Mouse (Mus musculus) adrenal gland (tissue): Measurements from ENCODE around the gene Folr2.

ENCODE experiments used
- intact Hi-C: fragments of 180-260 bp; cut with DNase I; formaldehyde crosslinking; loops from one replicate; pipeline ENCODE4 v1.15.1; 2025

Folr2 gene

DNA sequence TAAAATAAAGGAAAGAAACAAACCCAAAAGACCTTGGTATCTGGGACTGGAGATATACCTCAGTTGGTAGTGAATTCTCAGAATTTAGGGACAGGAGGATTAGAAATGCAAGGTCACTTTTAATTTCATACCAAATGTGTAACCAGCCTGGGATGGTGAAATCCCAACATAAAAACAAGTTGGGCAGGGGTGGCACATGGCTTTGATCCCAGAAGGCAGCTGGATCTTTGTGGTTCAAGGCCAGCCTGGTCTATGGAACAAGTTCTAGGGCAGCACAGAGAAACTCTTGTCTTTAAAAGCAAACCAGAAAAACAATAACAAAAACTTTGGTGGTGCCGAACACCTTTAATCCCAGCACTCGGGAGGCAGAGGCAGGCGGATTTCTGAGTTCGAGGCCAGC lies 10.5 kb upstream of the Folr2 start:
- intact Hi-C loops = no loop called here

DNA sequence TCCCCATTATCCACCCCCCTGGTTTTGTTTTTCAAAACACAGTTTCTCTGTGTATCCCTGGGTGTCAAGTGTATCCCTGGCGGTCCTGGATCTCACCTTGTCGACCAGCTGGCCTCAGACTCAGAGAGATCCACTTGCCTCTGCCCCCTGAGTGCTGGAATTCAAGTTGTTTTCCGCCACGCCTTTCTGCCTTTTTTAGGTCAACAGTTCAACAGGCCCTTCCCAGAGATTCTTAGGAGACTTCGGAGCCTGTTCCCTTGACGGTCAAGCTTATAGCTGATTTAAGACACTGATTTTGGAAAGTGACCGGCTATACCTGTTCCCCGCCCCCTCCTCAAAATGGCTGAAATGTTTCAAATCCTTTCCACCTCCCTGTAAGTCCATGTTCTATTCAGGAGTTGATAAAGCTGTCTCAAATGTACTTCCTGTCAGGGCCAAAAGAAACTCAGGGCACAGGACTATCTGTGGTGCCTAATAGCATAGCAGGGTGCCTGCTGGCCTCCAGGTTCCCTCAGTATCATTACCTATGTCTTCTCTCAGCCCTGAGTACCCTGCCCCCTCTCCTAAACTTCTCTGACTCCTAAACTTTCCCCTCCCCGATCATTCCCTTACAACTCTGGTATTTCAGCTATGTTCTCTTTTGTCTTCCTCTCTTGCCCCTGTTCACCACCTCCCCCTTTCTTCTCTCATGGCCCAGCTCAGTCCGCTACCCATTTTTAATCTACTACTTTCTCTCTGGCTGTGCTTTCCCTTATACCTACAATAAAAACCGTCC lies 9.7 kb upstream of the Folr2 start:
- intact Hi-C loops = no loop called here

DNA sequence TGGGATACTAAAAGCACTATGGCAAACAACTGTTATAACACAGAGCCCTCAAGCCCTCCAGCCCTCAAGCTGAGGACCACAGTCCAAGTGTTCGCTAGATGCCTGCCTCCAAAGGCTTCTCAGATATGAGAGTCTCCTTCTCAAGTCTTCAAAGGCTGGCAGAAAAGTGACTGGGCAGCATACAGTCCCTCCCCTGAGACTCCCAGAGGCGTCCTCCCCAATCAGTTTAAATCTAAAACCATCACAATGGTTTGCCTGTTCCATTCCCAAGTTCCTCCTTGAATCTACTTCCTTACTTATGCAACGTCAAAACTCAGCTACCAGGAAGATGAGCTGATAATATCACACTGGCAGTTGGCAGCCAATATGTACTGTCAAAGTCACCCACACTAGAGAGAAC lies 6.4 kb upstream of the Folr2 start, which contains the start of gene Anapc15:
Gene Anapc15 (plus strand): TSS at position 301 of the 400 bp plus-strand sequence.
- intact Hi-C loops = no loop called here

DNA sequence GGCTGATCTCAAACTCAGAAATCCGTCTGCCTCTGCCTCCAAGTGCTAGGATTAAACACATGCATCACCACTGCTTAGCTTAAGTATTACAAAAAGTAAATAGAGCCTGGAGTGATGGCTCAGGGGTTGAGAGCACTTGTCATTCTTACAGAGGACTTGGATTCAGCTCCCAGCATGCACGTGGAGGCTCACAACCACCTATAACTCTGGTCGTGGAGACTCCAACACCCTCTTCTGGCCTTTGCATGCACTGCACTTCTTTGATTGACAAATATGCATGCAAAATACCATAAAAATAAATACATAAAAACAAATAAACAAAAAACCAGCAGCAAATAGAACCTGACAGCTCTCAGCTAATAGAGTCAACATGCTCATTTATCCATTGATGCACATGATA lies 5.3 kb upstream of the Folr2 start:
- intact Hi-C loops = no loop called here

DNA sequence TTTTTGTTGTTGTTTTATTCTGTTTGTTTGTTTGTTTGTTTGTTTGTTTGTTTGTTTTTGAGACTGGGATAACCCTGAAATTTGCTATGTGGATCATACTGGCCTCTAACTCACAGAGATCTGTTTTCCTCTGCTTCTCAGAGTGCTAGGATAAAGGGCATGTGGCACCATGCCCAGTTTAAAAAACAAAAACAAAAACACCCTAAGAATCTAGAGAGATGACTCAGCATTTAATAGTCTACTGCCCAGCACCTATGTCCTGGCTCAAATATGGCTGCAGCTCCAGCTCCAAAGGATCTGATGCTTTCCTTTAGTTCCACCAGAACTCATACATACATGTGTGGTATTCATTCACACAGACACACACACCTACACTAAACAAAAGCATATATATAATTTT lies 4.0 kb upstream of the Folr2 start:
- intact Hi-C loops = no loop called here

DNA sequence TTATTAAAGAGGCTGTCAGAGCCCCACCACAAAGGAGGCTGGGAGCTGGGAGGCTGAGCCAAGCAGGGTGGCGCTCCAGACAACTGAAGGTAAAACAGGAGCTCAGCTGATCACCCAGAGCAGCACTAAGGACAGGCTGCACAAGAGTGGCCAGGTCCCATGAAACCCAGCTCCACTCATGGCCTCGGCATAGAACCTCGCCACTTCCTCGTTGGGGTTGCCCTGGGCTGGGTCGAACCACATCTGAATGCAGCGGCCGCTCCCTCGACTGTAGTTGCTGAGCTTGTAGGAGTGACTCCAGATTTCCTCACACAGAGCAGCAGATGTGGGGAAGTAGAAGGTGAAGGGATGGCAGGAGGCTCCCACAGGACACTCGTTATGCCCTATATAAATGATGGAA lies 1.4 kb upstream of the Folr2 start:
- intact Hi-C loops = no loop called here

DNA sequence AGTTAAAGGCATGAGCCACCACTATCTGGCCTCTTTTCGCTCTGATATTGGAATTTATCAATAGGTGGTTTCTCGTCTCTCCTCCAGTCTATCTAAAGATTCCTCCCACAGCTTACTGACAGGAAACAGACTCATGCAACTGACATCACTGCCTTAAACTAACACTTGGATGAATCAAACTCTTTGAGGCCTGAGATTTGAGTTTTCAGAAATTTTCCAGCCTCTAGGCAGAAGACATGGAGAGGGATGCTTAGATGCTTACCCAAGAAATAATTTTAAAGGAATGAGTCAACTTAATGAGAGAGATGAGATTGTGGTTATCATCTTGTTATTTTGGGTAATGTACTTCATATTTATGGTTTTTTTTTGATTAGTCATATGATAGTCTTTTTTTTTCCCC lies 3.2 kb downstream of the Folr2 start:
- intact Hi-C loops = no loop called here

DNA sequence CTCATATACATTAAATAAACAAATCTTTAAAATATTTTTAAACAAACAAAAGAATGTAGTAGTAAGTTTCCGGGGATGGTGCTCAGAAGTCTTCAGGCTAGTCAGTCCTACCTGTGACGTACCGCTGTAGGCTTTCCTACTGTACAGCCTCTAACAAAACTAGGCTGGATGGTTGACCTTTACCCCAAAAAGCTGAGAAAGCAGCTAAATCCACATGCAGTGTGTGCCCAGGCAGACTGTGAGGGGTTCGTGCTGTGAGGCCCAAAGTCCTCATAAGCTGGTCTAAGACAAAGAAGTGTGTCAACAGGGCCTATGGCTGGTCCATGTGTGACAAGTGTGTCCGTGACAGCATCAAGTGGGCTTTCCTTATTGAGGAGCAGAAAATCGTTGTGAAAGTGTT lies 4.1 kb downstream of the Folr2 start:
- intact Hi-C loops = no loop called here

DNA sequence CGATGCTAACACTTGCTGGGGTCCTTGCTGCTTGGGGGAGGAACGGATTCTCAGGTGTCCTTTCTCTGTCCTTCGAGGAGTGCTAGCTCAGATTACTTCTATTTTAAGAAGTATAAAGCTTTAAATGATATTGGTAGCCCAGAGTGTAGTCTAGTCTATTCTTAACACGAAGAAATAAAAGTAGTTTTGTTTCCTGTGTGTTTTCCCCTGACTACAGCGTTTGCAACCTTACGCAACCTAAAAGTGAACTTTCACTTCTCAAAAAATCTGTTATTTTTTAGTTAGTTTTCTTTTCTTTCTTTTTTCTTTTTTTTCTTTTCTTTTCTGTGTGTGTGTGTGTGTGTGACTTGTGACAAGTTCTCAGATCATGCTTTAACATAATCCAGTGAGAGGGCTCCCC lies 5.3 kb downstream of the Folr2 start:
- intact Hi-C loops = no loop called here

DNA sequence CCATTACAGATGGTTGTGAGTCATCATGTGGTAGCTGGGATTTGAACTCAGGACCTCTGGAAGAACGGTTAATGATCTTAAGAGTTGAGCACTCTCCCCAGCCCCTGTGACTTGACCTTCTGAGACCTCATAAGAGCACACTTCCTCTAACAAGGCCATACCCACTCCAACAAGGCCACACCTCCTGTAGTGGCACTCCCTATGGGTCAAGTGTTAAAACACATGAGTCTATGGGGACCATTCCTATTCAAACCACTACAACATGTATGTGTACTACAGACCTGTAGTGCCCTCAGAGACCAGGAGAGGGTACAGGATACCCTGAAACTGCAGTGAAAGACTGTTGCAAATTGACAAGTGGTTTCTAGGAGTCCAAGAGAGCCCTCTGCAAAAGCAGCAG lies 9.1 kb downstream of the Folr2 start:
- intact Hi-C loops = no loop called here

DNA sequence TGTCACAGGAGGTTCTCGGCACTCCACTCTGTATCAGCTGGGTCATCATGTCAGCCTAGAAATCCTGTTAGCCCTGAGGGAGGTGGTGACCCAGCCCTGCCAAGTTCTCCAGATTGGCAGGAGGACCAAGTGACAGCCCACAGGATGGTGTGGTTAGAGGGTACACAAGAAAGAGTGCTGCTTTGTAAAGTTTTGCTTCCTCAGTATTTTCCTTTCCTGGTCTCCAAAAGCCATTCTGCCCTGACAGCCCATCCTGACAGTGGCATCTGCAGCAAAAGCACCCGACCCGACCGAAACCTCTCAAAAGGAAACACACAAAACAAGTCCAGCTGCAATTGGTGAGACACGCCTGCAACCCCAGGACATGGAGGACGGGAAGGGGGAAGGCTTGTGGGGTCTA lies 12.8 kb downstream of the Folr2 start:
- intact Hi-C loops = no loop called here

DNA sequence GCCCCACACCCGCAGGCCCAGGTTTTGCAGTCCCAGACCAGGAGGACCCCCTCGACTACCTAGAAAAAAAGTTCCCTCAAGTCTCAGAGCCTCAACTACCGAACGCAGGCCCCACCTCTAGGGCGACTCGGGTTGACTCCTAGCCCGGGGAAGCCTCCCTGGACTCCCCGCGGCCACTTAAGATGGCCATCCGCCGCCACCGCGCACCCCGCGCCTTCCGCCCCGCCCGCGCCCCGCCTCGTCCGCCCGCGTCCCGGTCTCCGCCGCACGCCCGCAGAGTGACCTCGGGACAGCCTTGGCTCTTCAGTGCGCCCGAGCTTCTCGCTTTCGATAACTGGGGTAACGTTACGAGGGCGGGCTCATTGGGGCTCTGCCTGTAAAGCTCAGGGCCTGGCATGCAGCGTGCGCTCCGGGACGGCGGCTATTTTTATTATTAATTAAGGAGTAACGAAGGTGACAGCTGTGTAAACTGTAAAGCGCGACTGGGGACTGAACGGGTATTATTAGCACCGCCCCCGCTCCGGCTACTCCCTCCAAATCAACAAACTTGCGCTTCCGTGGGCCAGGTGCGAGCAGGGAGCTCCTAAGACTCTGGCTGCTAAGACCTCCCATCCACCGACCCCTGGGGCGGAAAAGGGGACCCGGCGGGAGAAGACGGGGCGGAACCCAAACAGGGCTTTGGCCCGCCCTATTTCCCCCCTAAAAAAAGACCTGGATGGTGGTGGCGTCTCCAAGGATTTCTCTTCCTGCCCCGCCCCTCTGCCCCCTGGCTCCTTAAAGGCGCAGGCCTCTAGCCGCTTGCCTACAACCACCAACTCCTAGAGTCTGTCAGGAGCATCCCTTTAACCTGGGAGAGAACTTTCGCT lies 19.2 kb downstream of the Folr2 start, which contains the start of gene Inppl1:
Gene Inppl1 (minus strand): TSS at position 624 of the 866 bp plus-strand sequence.
- intact Hi-C loops = loop anchor here (5.0 kb wide), 2 partner anchors 59 to 161 kb away; no protein-coding TSS in a partner anchor

DNA sequence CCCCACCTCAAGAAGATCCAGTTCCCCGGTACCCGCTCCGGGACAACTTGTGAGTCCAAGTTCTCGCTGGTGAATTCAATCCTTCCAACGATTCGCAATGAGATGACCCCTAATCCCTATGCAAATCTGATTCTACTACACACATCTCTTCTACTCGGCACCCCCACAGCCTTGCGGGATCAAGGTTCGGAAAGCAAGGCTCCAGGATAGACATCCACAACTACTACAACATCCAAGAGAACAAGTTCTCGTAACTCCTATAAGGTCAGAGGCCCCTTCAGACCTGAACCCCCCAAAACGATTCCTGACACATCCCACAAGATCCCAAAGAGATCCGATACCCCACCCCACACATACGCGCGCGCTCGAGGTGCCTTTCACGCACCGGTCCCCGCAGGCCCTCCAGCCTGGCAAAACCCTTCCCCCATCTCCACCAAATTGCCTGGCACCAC lies 19.8 kb downstream of the Folr2 start:
- intact Hi-C loops = loop anchor here (5.0 kb wide), 2 partner anchors 60 to 160 kb away; no protein-coding TSS in a partner anchor

DNA sequence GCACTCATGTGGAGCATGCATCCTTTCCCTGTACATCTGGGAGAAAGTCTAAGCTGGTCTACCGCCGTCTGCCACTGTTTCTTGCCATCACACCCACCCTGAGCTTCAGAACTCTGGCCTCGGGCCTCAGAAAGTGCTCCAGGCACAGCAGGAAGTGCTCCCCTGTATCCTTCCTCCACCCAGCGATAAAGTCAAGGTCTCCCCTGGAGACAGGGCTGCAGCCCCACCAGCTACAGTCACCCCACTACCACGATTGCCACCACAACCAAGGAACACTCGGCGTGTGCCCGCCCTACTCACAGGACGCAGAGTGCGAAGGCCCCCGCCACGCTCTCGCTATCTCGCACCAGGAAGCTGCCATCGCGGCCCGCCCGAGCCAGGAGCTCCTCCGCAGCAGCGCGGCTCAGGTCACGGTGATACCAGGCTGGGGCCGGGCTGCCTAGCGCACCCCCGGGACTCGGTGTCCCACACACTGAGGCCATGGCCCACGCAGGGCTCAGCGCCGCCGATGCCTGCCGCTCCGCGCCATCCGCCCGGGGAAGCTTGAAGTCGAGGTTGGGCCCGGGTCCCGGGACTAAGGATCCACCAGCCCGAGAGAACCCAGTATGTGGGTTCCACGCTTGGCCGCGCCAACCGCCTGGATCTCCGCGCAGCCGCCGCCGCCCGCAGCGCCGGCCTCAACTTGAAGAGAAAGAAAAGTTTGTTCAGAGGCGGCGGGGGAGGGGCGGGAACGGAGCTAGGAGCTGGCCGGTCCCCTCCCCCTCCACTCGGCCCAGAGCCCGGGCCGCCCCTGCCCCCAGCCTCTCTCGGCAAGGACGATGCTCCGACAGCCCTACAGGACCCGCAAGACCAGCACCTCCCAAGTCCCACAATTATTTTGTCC lies 20.5 kb downstream of the Folr2 start:
- intact Hi-C loops = loop anchor here (5.0 kb wide), 2 partner anchors 61 to 159 kb away; no protein-coding TSS in a partner anchor

DNA sequence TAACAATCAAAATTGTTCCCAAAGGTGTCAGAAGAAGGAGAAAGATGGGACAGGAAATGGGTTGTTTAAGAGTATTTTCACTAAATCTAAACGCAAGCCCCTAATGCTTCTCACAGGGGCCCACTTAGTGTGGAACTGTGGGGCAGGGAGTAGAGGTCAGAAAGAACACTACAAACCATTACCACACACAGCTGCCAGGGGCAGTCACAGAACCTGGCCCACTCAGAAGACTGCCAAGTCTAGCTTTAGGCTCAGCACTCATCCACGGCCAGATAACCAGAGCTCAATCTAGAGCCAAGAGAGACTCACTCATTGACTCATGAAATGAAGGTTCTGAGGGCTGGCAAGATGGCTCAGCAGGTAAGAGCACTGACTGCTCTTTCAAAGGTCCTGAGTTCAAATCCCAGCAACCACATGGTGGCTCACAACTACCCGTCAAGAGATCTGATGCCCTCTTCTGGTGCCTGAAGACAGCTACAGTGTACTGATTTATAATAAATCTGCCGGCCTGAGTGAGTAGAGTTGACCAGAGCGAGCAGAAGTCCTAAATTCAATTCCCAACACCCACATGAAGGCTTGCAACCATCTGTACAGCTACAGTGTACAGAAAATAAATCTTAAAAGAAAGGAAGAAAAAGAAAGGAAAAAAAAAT lies 21.4 kb downstream of the Folr2 start:
- intact Hi-C loops = loop anchor here (5.0 kb wide), 2 partner anchors 62 to 158 kb away; no protein-coding TSS in a partner anchor

DNA sequence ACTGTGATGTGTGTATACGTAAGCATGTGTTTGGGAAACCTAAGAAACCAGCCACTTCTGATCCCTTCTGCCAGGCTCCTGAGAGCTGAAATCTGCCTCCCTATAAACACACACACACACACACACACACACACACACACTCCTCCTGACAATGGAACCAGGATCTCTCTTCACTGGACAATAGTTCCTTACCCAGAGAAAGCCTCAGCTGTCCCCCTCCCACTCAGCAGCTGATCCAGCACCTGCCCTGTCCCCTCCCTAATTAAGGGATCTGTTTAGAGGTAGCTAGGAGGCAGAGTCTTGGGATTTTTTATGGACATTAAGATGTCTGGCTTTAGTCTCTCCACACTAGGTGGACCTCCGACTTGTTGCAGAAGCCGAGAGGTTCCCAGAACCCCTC lies 22.1 kb downstream of the Folr2 start:
- intact Hi-C loops = loop anchor here (5.0 kb wide), 2 partner anchors 62 to 158 kb away; no protein-coding TSS in a partner anchor

DNA sequence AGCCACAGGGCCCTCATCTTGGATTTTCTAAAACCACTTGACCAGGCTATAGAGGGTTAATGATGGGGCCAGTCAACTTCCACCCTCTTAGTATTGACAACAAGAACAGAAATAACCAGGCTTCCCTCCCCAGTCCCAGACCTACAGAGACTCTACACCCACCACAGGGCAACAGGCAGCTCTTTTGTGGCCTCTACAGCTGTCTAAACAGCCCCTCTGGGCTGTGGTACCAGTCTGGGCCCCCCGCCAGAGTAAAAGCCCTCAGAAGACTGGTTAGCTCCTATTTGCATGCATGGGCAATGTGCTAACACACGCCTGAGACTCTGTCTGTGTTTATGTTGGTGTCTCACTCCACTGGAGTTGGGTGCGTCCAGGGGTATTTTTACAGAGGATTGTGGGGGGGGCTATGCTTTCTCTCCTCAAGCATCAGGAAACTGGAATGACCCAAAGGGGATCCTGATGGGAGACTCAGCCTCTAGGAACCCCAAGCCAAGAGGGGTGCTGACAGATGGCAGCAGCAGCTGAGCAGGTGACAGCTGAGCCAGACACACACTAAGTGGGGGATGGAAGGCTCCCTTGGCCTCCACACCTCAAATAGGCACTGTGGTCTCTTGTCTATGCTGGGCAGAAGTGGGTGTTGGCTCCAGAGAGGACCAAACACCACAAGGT lies 22.9 kb downstream of the Folr2 start:
- intact Hi-C loops = no loop called here

DNA sequence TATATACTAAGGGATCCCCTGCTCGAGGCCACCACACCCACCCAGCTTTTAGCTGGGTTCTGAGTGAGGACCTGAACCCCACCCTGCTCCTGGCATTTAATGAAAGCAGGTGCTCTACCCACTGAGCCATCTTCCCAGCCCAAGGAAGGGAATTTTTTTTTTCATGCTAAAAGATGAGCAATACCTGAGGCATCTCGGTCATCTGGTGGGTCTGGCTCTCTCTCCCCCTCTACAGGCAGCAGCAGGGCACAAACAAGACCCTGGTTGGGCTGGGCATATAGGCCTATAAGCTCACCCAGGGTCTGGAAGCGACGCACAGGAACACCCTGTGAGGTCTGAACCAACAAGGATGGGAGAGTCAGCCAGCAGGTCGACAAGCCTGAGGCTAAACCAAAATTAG lies 23.6 kb downstream of the Folr2 start:
- intact Hi-C loops = no loop called here

DNA sequence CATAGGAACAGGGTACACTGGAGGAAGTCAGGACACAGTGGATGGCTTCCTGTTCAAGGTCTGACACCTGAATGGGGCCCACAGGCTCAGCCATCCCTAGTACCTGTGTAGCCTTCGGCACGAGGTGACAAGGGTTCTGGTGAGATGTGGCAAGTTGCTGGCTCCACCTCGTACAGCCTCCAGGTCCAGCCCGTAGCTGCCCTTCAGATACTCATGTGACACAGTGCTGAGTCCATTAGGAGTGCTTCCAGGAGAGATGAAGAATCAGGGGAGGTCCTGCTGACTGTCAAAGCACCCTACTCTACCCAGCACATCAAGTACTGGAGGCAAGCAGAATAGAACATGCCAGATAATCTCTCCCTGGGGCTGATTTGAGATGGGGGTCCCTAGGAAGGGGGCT lies 24.6 kb downstream of the Folr2 start:
- intact Hi-C loops = no loop called here

DNA sequence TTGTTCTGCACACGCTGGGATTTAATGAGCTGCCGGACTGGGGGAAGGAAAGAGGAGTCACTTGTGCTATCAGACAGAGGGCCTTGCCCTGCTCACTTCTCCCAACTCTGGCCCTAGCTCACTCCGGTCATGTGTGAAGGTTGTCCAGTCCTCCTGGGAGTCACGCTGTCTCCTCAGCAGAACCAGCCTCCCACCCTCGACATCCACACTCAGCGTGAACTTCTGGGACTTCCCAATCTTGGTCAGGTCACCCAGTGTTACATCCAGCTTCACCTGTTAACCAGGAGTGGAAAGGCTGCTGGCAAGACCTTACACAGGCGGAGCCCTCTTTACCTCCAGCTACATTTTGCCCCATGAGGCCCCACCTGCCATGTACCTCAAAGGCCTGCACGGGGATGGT lies 25.6 kb downstream of the Folr2 start:
- intact Hi-C loops = no loop called here
